Mouse (Mus musculus) heart, adult 11 months (tissue): Measurements from ENCODE around the gene Zfp773.
A peak's percentile ranks its signal among the peaks of the same experiment; 100 is the strongest.

ENCODE experiments used
- DNase-seq: peaks from one replicate; pipeline ENCODE4 v3.0.0; 2022

Zfp773 gene

DNA sequence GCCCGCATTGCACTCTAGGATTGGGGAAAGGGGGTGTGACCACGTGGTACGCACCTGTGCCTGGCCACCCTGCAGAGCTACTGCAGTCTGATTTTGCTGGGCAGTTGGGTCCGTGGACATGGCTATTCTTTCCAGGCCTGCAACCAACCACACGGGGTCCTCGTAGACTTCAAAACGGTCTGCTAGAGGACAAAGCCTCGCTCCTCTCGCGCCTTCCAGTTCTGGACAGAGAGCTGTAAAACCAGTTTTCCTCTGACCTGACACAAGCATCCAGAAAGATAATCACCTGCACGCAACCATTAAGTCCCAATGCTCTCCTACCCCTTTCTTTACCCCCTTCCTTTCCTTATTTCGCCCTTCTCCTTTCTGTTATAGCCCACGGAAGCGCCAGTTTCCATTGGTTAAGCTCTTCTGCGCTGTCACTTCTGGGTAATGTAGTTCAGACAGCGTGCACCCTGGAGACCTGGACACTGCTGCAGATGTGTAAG, at the start of gene Zfp773:
Gene Zfp773 (minus strand): TSS at position 377 of the 488 bp plus-strand sequence.
- DNase-seq, result peak; percentile 94

DNA sequence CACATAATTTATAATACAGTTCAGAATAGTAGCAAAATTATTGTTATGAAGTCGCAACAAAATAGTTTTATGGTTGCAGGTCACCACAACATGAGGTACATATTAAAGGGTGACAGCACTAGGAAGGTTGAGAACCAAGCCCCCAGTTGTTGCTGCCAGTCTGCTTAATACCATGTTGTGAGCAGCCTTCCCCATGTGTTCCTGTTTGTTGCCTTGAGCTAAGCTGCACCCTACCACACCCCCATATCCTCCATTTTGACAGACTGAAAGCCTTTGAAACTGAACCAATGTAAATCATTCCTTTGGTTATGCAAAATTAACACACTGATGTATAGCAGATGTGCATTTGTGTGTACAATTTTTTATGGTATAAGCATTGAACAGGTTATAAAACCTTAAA, 49.3 kb upstream of the Zfp773 start:
- no peak for DNase-seq

DNA sequence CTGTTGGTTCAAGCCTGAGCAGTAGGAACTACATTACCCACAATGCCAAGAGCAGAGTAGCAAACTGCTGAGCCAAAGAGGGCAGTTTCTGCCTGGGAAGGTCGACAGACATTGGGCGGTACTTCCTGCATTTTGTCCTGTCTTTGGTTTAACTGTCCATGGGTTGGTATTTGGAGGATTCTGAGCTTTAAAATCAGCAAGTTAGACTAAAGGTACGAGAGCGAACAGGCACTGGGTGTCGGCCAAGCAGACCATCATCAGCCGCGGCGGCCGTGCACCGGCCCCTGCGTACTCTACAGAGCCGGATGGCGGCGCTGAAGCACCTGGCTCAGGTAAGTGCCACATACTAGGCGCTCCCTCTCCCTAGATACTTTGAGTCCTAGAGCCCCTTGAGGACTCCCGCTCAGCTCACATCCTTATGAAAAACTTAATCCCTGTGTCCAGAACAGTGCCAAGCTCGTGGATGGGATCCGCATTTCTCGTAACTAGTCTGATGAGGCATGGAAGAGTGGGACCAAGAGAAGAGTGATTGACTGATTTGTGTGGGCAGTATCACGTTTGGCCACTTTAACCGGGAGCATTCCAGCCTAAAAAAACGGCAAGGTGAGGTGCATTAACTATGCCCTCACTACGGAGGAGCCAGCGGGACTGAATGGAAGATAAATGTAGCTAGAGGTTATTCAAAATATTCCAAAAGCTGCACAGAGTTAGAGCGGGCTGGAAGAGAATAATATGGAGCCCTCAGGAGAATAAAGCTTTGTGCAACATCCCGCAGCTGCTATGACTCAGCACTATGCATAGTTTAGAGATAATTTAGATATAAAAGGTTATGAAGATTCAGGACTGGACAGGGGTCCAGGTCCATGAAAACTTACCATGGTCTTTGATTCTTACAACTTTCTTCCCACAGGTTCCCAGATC, 34.9 kb upstream of the Zfp773 start, which contains the start of gene Zfp418:
Gene Zfp418 (plus strand): TSS at position 104 of the 921 bp plus-strand sequence.
- DNase-seq, result peak; percentile 97

DNA sequence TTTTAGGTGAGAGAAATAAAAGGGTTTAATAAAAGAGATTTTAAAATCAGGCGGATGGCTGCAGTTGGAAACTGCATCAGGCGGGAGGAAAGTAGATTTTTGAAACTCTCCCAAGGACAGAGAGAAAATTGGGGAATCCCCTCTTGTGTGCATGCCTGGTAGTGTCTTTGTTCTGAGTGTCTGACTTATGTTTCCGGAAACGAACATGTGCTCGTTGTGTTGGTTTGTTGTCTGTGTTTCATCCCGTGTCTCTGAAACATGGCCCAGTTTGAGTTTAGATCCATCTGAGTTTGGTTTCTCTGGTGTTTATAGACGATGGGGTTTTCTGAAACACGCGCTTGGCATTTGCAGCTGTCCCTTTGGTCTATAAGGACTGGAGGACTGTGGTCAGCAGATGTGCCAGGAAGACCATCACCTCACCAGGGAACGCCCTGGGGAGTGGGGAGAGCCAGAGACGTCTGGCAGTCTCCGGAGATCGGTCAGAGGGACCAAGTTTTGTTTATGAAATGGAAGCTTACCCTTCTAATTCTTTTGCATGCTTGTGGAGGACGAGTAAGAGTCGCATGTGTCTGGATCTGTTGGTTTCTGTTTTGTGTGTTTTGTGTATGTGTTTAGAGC, 9.5 kb upstream of the Zfp773 start:
- DNase-seq, result no peak

DNA sequence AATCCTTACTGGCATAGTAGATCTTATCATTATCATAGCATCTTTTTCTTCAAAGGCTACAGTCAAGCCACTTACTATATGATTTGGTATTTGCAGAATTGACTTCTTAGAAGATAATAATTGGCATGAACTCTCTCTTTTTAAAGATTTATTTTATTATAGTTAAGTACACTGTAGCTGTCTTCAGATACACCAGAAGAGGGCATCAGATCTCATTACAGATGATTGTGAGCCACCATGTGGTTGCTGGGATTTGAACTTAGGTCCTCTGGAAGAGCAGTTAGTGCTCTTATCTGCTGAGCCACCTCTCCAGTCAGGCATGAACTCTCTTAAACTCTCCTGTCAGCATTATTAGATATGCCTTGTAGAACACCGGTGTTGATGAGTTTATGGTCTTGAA, 7.7 kb upstream of the Zfp773 start:
- DNase-seq, result no peak

DNA sequence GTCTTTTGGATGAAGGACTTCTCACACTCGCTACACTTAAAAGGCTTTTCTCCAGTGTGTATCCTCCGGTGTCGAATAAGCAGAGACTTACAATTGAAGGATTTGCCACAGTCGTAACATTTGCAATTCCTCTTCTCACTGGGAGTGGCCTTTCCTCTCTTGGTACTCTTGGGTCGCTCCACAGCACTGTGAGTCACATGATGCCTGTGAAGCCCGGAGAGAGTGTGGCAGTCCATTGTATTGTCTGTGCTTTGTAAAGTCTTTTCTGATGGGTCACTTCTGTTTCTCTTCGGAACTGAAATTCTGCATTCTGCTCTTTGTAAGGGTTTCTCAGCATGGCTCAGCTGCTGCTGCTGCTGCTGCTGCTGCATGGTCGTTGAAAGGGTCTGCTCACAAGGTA, 3.8 kb downstream of the Zfp773 start:
- DNase-seq, result no peak

- peak; percentile 86 for DNase-seq
Observed at GRCm38 (mm10) chr7:7130491-7131124, 5.9 kb downstream of the Zfp773 start.

DNA sequence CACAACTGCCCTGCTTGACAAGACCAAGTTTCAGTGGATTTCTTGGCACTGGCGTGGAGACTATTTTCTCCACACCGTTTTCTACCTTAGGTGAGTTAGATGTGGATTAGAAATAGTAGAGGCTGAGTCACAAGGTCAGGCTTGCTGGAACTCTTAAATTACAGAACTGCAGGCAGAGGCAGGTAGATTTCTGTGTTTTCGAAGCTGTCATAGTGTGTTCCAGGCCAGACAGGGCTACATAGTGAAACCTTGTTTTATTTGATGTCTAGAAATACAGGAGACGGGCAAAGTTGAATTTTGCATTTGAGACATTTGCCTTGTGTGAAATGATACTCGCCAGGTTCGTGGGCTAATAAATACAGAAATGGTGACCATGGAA, 15.0 kb downstream of the Zfp773 start:
- no peak for DNase-seq

GRCm38 (mm10) chr7:7120921-7121601, 15.5 kb downstream of the Zfp773 start, which contains the start of gene Zfp954:
TSS of gene Zfp954 (minus strand) at chr7:7121488.
- DNase-seq, result peak; percentile 99

- DNase-seq, result peak; percentile 81
Observed at GRCm38 (mm10) chr7:7118441-7118840, 18.1 kb downstream of the Zfp773 start.

GRCm38 (mm10) chr7:7108501-7108900, 28.1 kb downstream of the Zfp773 start:
- peak; percentile 41 for DNase-seq
